Mouse (Mus musculus) brain, adult 10 weeks (tissue): ENCODE measurements around the gene Gm8251. TPM values are rescaled to one million over a fixed set of nuclear protein-coding genes. Genes with fewer than 3 reads are reported as not detected.

Source experiments
- polyA plus RNA-seq: library from polyadenylated mRNA; stranded (reverse); fragments of 350-450 nt; fragmentation: Illumina TruSeq; extraction: RNeasy Lipid Tissue Mini Kit (QIAGEN cat#74804); gene quantifications from one replicate; pipeline ENCODE4 v1.2.3, GENCODE M21; 2015; ENCODE audit warnings: low read depth, low replicate concordance

The Gm8251 gene
- polyA plus RNA-seq, result not detected

GRCm38 (mm10) chr1:44061836-44062235 lies at the start of gene Gm8251:
Gene Gm8251, minus strand, starts transcription at chr1:44061936.

GRCm38 (mm10) chr1:44102259-44102717 lies 40.6 kb upstream of the Gm8251 start, which contains the start of gene Tex30:
Gene Tex30, minus strand, starts transcription at chr1:44102441.

GRCm38 (mm10) chr1:44019934-44020333 lies 41.8 kb downstream of the Gm8251 start, which contains the start of gene Mettl21c:
Gene Mettl21c, minus strand, starts transcription at chr1:44020034.

Other genes with a start within 250 kb of the Gm8251 start
- gene Uxs1, start 234.1 kb downstream of the Gm8251 start, polyA plus RNA-seq, result 72.8 TPM
- 36.8 TPM for gene Tpp2, start 128.3 kb downstream of the Gm8251 start, polyA plus RNA-seq
- gene Mettl21c, start 41.9 kb downstream of the Gm8251 start, polyA plus RNA-seq, result not detected
- 12.7 TPM for gene Tex30, start 40.5 kb upstream of the Gm8251 start, polyA plus RNA-seq
- gene Kdelc1, start 56.9 kb upstream of the Gm8251 start, polyA plus RNA-seq, result 12.2 TPM
- 23.6 TPM for gene Bivm, start 57.0 kb upstream of the Gm8251 start, polyA plus RNA-seq
- gene Ercc5, start 85.8 kb upstream of the Gm8251 start, polyA plus RNA-seq, result 13.0 TPM
- gene Mettl21e, start 157.0 kb upstream of the Gm8251 start, polyA plus RNA-seq, result not detected